Mouse (Mus musculus): ENCODE measurements around the gene Slc30a10.

Gene Slc30a10

DNA sequence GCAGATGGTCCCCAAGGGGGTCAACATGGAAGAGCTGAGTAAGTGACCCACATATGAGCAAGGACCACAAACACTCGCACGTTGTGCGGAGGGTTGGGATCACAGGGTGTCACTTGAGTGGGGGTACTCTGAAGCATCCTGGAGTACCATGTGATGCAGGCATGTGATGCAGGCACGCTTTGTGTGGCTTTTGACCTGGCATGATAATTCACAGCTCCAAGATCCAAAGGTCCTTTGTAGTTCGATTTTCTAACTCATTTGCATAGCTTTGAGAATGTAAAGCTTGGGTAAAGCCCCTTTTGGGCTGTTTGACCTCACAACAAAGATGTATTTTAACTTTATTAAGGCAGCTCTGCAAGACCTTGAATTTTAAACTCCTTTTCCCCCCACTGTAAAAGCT, 8.2 kb downstream of the Slc30a10 start:
- no peak for DNase-seq (ENCODE audit: low read depth)

DNA sequence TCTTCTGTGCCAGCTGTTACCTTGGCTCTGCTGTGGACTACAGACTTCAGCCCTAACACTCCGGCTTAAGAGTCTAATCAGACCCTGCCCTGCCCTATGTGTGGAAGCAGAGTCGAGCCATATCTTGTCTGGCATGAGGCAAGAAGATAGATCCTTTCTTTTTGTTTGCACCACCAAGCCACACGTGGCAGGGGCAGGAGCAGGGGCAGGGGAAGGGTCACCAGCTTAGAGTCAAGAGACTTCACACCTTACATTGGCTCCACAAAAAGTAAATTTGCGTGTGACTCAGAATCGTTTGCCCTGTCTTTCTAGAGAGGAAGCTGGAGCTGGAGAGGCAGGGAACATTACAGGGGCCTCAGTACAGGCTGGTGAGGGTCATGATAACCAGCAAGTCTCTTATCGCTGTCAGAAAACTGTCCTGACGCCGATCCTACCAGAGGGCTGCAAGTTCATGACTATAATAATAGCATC, 14.9 kb downstream of the Slc30a10 start:
- DNase-seq (ENCODE audit: low read depth): no peak

DNA sequence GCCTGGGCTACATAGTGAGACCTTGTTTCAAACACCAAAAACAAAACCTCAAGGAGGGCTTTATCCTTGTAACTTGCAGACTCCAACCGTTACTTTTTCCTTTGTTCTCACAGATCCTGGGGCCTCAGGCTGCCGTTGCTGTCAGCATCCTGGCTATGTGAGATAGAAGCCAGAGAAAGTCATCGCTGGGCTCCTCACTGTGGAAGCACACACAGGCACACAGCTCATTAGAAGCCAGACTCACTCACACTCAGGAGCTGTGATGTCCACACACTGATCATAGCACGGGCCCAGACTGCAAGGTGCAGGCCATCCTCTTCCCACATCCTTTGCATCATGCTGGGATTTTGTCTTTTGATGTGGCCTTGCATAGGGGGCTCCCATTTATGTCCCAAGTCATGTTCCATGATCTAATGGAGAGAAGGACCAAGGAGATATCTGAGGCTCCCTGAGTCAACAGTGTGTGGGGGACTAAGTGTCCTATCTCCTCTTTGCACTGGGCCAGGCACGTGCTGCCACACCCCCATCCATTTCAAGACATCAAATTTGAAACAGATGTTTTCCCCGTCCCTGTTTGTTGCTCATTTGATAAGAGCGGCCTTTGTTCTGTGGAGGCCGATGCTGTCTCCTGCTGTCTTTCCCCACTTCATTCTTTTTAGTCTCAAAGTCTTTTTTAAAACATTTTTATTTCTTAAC, 17.5 kb downstream of the Slc30a10 start:
- no peak for DNase-seq (ENCODE audit: low read depth)

DNA sequence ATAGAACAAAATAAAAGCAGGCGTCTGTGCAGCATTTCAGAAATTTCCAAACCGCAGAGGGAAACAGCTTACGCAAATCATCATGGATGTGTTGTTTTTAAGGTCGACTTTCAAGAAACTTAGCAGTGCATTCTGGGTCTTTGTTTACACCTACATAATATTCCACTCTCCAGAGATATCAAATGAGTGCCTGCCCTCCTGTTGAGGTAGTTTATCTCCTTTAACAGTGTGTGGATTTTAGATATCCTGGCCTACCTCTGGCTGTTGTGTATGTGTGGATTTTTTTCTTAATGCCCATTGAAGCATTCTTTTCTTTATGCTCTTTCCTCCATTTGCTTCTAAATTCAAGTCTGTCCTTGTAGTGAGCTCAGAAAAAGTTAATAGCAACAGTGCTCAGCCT, 18.1 kb downstream of the Slc30a10 start:
- no peak for DNase-seq (ENCODE audit: low read depth)

DNA sequence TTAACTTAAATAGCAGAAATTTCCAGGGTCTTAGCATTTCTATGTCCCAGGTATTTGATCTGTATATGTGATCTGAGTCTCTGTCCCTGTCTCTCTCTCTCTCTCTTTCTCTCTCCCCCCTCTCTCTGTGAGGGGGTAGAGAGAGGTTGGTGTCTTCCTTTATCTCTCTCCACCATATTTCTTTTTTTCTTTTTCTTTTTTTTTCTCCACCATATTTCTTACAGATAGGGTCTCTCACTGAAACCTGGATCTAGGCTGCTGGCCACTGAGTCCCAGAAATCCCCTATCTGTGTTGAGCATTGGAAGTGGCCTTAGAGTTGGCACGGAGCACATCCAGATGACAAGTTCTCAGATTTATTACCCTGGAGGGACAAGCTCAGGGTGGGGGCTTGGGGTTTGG, 18.8 kb downstream of the Slc30a10 start:
- no peak for DNase-seq (ENCODE audit: low read depth)

DNA sequence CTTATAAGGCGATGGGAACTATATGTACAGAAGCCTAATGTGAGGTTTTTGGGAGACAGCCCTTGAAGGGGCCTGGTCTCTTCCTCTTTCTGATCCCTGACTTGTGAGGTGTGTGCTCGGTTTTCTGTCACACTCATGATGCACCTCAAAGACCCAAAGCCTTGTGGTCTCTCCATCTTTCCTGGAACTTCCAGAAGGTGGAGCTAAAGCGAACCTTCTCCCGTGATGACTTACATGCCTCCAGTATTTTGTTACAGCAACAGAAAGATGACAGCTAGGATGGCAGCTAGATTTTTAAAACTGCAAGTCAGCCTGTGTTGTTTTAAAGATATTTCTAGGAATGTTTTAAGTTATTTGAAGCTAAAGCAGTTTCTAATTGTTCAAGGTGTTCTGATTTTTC, 25.2 kb downstream of the Slc30a10 start:
- DNase-seq (ENCODE audit: low read depth): no peak

DNA sequence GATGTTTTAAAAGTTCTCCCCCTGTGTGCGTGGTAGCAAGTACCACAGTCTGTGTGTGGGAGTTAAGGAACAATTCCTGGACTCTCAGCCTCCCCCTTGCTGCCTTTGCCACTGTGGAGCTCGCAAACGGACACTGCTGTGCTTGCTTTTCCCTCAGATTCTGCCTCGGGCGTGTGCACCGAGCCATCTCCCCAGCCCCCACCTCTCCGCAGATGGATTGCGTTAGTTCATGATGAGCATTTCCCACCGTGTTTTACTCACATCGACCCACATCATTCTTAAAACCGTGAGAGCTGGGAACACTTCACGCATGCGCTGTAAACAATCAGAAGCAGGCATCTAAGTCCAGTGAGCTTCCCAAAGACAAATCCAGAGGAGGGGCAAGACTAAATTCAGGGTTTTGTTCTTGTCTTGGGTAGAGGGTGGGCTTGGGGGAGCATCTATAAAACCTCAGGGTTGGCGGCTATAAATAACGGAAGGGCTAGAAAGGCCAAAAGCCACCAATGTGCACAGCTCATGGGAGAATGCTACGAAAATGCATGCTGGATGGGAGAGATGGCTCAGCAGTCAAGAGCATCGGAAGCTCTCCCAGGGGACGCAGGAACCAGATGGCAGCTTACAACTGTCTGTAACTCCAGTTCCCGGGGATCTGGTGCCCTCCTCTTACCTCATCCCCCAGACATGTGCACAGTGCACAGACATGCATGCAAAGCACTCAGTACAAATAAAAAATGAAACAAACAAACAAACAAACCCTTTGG, 27.5 kb downstream of the Slc30a10 start:
- no peak for DNase-seq (ENCODE audit: low read depth)

DNA sequence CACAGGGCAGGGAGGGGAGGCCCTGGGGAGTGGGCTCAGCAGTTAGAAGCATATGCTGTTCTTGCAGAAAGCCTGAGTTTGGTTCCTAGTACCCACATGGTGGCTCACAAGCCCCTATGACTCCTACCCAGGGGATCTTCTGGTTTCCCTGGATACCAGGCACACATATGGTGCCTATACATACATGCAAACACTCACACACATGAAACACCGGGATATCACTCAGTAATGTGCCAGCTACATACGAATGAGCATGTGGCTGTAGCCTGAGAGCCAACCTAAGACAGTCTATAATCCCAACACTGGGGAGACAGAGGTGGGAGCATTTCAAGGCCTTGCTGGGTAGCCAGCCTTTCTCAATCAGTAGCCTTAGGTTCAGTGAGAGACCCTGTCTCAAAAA, 28.1 kb downstream of the Slc30a10 start:
- DNase-seq (ENCODE audit: low read depth): no peak

DNA sequence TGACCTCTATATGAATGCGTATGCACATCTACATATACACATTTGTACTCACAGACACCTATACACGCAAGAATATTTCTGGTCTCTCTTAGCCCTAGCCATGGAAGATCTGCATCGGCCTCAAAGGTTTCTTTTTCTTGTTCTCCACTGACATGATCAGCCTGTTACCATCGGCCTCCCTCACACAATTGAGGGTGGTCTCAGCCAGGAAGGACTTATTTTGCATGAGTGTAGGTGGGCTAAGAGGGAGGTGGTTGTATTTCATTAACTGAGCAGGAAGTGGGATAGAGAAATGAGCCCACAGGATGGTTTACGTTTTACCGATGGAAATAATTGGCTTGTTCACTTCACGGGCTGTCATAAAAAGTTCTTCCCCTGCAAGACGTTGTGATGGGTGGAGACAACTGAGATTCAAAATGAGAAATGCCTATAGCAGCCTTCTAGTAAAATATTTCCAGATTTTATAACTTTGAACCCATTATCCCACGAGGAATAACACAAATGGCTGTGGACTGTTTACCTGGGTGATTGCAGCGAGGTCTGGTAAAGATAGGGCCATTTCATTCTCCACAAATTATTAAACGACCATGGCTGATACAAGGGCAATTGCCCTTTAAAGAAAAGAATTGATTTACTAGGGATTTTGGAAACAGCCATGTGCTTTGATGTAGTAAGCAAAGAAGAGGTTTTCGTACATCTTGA, 28.9 kb downstream of the Slc30a10 start:
- DNase-seq (ENCODE audit: low read depth): no peak

DNA sequence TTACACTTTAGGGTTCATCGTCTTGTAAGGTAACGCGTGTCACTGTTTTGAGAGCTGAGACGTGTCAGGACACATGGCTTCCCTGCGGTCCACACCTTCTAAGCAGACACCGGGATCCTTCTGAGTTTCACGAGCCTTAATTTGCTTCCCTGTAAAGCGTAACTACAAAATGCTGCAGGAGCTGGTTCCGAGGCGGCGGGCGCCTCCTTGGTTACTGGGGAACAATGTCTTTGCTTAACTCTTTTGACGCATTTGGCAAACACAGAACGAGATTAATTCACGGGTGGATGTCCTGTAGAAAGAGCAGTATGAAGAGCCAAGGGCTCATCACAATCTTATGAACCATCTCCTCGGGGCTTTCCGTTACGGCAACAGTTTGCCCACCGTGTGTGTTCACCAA, 29.6 kb downstream of the Slc30a10 start:
- DNase-seq (ENCODE audit: low read depth): no peak

DNA sequence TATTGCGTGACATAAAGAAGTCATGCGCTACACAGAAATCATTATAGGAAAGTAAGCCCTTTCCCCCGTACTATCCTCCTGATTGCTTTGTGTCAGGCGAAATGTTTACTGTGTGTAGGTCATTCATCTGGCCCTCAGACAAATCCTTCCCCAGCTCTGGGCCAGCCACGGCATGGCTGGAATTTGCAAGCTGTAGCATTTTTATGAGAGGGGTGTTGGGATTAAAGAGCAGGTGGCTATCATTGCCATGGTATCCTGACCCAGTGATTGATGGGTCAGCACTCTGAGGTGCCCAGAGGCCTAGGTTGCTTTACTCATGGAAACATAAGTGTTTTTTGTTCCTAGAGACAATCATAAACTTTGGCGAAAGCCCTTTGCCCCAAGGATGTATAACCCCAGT, 35.2 kb downstream of the Slc30a10 start:
- no peak for DNase-seq (ENCODE audit: low read depth)

DNA sequence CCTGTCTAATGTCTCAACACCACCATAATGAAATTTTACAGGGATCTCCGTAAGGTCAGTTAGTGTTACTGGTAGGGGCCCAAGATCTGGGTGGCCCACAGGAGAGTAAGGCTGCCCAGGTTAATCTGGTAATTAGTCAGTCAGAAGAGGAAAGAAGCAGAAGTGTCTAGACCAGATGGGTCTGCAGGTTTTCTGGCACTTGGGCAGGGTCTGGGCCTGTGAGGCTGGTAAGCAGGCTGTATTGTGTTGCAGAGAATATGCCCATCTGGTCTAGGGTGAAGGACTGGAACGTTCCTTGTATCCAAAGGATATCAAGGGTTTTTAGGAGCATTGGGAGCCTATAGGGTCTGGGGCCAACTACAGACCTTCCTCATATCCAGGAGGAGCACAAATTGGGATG, 36.0 kb downstream of the Slc30a10 start:
- no peak for DNase-seq (ENCODE audit: low read depth)

DNA sequence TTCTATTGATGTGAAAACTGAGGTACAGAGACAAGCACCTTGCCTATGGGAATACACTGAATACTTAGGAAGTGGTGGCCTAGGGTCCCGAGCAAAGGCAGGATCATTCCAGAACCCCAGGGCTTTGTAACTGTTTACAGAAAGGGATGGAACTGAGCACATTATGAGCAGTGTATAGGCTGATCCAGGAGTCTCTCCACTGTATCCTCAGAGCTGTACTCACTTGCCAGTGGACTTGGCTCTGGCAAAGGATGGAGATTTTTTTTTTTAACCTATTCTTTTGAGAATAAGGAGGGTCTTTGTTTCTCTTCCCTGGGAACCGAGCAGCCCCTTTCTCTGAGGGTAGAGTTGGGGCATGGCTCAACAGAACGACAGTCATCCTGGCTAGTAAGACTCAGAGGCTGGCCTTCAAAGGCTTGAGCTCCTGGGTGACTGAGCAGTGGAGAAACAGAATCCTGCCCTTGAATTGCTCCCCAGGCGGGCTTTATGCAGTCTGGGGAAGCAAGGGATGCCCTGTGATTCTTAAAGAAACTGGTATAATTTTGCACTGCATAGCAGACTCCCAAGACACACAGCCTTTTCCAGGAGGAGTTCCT, 38.9 kb downstream of the Slc30a10 start:
- DNase-seq (ENCODE audit: low read depth): no peak

DNA sequence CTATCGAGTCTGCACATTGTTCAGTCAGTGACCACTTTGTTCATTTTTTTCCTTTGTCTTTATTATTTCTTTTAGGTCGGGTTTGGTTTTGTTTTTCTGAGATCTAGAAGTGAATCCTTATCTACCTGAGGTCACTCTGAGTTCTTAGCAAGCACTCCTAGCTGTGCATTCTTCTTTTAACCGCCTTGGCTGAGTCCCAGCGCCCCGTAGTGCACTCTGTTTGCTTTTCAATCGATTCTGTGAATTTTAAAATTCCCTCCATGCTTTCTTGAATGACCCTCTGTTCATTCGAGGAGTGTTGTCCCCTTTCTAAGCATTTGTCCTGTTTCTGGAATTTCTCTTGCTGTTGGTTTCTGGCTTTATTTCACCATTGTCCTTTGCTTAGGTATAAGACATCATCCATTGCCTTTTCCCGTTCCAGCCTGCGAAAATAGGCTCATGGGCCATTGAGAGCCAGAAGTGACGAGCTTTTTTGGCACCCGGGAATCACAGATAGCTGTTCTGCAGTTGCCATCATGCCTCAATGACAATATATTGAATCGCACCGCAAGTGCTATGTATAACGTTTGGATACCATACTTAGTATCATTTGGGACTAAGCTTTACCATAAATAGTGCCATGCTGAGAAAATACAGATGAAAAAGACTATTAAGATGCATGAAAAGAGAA, 42.3 kb downstream of the Slc30a10 start:
- no peak for DNase-seq (ENCODE audit: low read depth)

DNA sequence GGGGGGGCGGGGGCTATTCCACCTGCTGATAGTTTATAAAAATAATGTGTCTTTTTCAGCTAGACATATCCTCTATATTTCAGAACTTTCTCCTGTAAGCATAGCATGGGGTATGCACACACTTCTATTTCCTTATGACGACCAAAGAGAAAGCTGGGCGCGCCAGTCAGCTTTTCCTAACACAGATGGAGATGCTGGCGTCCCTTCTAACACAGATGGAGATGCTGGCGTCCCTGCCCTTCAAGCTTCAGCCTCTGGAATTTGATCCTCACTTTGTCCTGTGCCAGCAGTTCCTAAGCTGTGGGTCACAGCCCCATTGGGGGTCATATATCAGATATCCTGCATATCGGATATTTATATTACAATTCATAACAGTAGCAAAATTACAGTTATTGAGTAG, 46.0 kb downstream of the Slc30a10 start:
- DNase-seq (ENCODE audit: low read depth): no peak

DNA sequence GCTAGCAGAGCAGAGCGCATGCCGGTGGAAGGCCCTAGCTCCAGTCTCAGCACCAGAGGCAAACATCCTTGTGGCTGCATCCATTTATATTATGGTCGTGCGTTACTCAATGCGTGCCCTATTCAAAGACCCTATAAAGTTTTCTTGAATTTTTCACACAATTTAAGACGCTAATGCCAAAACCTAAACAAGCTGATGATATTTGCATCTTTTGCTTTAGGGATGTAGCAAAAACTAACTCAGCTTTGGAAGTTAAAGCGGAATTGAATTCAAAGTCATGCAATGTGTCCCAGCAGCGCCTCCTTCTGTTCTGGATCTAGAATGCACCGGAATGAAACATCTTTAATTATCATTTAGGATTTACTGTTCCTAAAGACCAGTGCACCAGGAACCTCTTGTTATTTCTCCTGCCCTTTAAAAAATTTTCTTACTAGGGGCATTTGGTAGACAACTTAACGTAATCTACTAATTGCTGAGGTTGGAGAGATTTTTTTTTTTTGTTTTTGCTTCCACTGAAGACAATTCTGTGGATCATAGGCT, 47.2 kb downstream of the Slc30a10 start:
- DNase-seq (ENCODE audit: low read depth): no peak

DNA sequence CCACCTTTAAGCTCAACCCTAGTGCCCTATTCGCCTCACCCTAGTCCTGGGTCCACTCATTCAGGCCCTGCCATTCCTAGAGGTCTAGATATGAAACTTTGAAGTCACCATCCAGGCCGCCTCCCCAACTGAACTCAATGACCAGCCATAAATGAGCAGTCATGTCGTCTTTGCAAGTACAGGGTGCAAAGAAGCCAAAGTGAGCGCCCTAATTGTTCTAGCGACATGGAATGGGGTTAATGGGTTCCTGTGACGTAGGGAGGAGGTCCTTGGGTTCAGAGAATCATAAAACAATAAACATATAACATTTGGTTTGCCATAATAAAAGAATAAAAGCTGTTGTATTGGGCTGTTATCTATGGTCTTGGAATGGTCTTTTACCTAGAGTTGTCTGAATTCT, 47.9 kb downstream of the Slc30a10 start:
- no peak for DNase-seq (ENCODE audit: low read depth)

DNA sequence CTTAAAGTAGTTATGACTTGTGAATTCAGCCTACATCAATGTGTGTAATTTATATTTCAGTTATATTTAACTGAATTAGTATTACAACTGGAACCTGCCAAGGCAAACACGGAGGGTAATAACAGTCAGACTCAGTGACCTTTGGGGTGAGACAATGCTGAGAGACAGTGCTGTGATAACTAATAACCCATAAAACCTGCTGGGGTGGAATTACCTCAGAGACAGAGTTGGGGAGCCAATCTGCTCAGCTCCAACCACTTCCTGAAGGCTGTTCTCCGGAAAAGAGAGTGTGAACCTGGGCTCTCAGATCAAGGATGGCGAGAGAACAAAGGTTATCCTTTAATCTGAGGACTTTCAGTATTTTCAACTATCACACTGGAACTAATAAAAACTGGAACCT, 54.4 kb downstream of the Slc30a10 start:
- DNase-seq (ENCODE audit: low read depth): no peak

DNA sequence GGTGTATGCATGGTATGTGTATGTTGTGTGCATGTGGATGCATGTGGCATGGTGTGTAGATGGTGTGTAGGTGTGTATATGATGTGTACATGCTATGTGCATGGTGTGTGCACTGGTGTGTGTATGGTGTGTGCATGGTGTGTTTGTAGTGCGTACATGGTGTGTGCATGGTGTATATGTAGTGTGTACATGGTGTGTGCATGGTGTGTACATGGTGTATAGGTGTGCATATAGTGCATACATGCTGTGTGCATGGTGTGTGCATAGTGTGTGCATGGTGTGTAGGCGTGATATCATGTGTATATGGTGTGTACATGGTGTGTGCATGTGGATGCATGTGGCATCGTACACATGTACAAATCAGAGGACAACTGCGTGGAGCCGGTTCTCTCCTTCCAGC, 56.7 kb downstream of the Slc30a10 start:
- DNase-seq (ENCODE audit: low read depth): no peak

DNA sequence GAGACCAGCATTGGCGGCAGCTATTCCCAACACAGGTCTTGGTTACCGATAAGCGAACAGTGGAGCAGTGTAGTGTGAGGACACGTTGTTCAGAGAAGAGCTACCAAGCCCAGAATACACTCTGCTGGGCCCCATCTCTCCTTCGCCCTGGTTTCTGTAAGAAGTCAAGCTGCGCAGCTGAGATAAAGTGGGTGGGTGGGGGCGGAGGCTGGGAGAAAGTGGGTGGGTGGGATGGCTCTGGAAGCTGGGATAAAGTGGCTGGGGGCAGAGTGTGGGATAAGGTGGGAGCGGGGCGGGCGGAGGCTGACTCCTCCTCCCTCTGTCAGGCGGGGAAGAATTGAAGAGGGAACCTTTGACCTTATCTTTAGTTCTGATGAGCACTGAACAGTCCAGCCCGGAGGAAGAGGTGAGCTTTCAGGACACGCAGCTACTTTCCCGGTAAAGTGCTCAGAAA, 60.9 kb downstream of the Slc30a10 start:
- DNase-seq (ENCODE audit: low read depth): no peak

DNA sequence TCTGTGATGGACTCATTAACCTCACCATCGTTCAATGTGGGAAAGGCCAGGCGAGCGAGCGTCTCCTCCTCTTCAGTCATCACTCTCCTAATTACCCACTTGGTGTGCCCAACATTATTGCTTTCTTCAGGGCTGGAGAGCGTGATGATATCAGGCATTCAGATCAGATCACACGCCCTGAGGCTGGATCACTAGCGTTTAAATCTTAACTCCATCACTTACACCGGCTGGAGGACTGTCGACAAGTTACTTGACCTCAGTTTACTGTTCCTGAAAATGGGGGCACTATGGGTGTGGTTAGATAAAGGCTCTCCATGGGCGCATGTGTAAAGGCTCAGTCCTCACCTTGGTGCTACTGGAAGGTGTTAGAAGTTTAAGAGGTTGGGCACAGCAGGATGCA, 61.4 kb downstream of the Slc30a10 start:
- DNase-seq (ENCODE audit: low read depth): no peak

DNA sequence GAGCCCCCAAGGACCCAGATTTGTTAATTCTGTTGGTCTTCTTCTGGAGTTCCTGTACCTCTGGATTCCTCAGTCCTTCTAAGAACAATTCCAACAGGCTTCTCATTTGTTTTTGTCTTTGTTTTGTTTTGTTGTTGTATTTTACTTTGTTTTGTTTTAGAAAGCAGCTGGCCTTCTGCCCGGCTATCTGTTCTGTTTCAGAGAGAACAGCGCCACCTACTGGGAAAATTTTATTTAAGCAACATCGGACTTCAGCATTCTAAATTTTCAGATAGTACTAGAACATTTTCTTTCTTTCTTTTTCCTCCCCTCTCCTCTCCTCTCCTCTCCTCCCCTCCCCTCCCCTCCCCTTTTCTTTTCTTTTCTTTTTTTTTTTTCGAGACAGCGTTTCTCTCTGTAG, 62.9 kb downstream of the Slc30a10 start:
- DNase-seq (ENCODE audit: low read depth): peak; percentile 1
